Mouse (Mus musculus) neural tube, embryonic 13.5 days (tissue): Measurements from ENCODE around the gene Actl11. TPM values are rescaled to one million over a fixed set of nuclear protein-coding genes. Genes with fewer than 3 reads are reported as not detected.

Experiments used
- ATAC-seq: fragments of 200-750 bp; cut with Nextera tagmentation; 2 replicates; pipeline ENCODE4 v1.8.0; 2017; ENCODE audit warnings: low read depth, mild to moderate bottlenecking, moderate TSS enrichment, moderate library complexity
- H3K27ac ChIP-seq: fragments of 300-500 bp; sonication (generic); replicated peaks from 2 replicates; pipeline ENCODE4 v1.5.1; 2015; ENCODE audit warnings: moderate library complexity, mild to moderate bottlenecking, inconsistent platforms
- H3K27me3 ChIP-seq: fragments of 300-500 bp; sonication (generic); 2 replicates; pipeline ENCODE4 v1.6.1; 2015; ENCODE audit warnings: mild to moderate bottlenecking, inconsistent platforms
- H3K36me3 ChIP-seq: fragments of 300-500 bp; sonication (generic); 2 replicates; pipeline ENCODE4 v1.6.1; 2015; ENCODE audit warnings: mild to moderate bottlenecking, inconsistent platforms
- H3K4me1 ChIP-seq: fragments of 300-500 bp; sonication (generic); replicated peaks from 2 replicates; pipeline ENCODE4 v1.6.1; 2015; ENCODE audit warnings: inconsistent platforms
- H3K4me2 ChIP-seq: fragments of 300-500 bp; sonication (generic); 2 replicates; pipeline ENCODE4 v1.6.1; 2015; ENCODE audit warnings: inconsistent platforms, mild to moderate bottlenecking, moderate library complexity
- H3K4me3 ChIP-seq: fragments of 300-500 bp; sonication (generic); 2 replicates; pipeline ENCODE4 v1.5.1; 2015; ENCODE audit warnings: mild to moderate bottlenecking, inconsistent platforms
- H3K9ac ChIP-seq: fragments of 300-500 bp; sonication (generic); 2 replicates; pipeline ENCODE4 v1.6.1; 2015; ENCODE audit warnings: moderate library complexity, mild to moderate bottlenecking, inconsistent platforms
- H3K9me3 ChIP-seq: fragments of 300-500 bp; sonication (generic); 2 replicates; pipeline ENCODE4 v1.6.1; 2016; ENCODE audit warnings: inconsistent platforms
- WGBS: fragments of 180-500 bp; shearing (Covaris S2); methylation state at CpG from one replicate; pipeline ENCODE4 v1.1.7; 2015; 5-methylcytosine and 5-hydroxymethylcytosine counted together
- polyA plus RNA-seq: library from polyadenylated mRNA; unstranded; fragments of >200 nt; fragmentation: Nextera tagmentation; extraction: Ambion mirVana; gene quantifications from 2 replicates; pipeline ENCODE4 v1.2.1, GENCODE M21; 2015

The Actl11 gene
- not detected in 2 replicates for polyA plus RNA-seq

DNA sequence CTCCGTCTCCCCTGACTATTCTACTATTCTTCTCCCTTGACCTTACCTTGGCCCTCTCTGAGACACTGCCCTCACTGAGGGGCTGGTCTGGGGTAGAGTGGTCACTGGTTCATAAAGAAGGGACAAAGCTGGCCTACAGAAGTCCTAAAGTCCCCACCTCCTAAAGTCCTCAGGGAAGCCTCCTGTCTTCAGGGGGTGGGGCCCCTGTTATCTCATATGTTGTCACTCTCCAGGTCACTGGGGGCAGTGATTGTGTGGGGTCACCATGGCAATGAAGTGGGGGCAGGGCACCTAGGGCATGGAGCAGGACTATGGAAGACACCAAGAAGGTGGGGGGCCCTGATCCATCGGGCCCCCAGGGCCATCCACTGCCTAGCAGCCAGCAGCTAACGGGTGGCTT, at the start of gene Actl11:
Gene Actl11, plus strand, starts transcription at position 301 of the 400 bp plus-strand sequence.
- no peaks in the 10 kb centered on the region for H3K9me3 ChIP-seq
- no peaks in the 10 kb centered on the region for H3K36me3 ChIP-seq
- WGBS = 77% methylated on average over 3 of the region's 3 CpGs
- H3K27ac ChIP-seq = no peak within 1 kb of the TSS
- no peak within 1 kb of the TSS for H3K4me2 ChIP-seq
- H3K4me1 ChIP-seq = peaks cover 30% of the 10 kb centered on the region
- H3K27me3 ChIP-seq = no peaks in the 10 kb centered on the region
- no peak within 1 kb of the TSS for H3K4me3 ChIP-seq
- H3K9ac ChIP-seq = no peak within 1 kb of the TSS
- ATAC-seq = no peak

- no peak for ATAC-seq
- Histone ChIP-seq H3K27me3 (peaks cover 10% of the 10 kb centered on the region), H3K4me2 (no peak overlapping the region), H3K36me3 (no peaks in the 10 kb centered on the region), H3K27ac (no peak overlapping the region), H3K4me3 (no peak overlapping the region), H3K4me1 (no peaks in the 10 kb centered on the region), H3K9ac (no peak overlapping the region), H3K9me3 (no peaks in the 10 kb centered on the region)
- WGBS = 67% methylated on average over 4 of the region's 4 CpGs
Measured at GRCm38 (mm10) chr9:107880411-107880810, 47.9 kb upstream of the Actl11 start.

- Histone ChIP-seq H3K27ac (peak within 1 kb of the TSS; percentile 77), H3K27me3 (peaks cover 22% of the 10 kb centered on the region), H3K4me2 (peak within 1 kb of the TSS; percentile 81), H3K9ac (peak within 1 kb of the TSS; percentile 82), H3K36me3 (no peaks in the 10 kb centered on the region), H3K9me3 (no peaks in the 10 kb centered on the region), H3K4me1 (peaks cover 19% of the 10 kb centered on the region), H3K4me3 (peak within 1 kb of the TSS; percentile 73)
- WGBS = under 1% methylated on average over 28 of the region's 28 CpGs
- peak; percentile 97 for ATAC-seq
Measured at GRCm38 (mm10) chr9:107887804-107888266, 40.4 kb upstream of the Actl11 start, which contains the start of gene Mon1a. Gene Mon1a (plus strand): TSS chr9:107888151.

GRCm38 (mm10) chr9:107888267-107888850, 39.9 kb upstream of the Actl11 start:
- no peaks in the 10 kb centered on the region for H3K36me3 ChIP-seq
- peak overlapping the region; percentile 73 for H3K4me3 ChIP-seq
- peak overlapping the region; percentile 82 for H3K9ac ChIP-seq
- peaks cover 22% of the 10 kb centered on the region for H3K27me3 ChIP-seq
- ATAC-seq = peak; percentile 76
- no peaks in the 10 kb centered on the region for H3K9me3 ChIP-seq
- H3K4me1 ChIP-seq = peaks cover 19% of the 10 kb centered on the region
- under 1% methylated on average over 18 of the region's 18 CpGs for WGBS
- peak overlapping the region; percentile 77 for H3K27ac ChIP-seq
- H3K4me2 ChIP-seq = peak overlapping the region; percentile 81

- H3K4me3 ChIP-seq = no peak overlapping the region
- 91% methylated on average over 6 of the region's 6 CpGs for WGBS
- no peak overlapping the region for H3K9ac ChIP-seq
- peaks cover 19% of the 10 kb centered on the region for H3K4me1 ChIP-seq
- peaks cover 12% of the 10 kb centered on the region for H3K27me3 ChIP-seq
- ATAC-seq = no peak
- H3K36me3 ChIP-seq = no peaks in the 10 kb centered on the region
- H3K9me3 ChIP-seq = no peaks in the 10 kb centered on the region
- H3K4me2 ChIP-seq = no peak overlapping the region
- no peak overlapping the region for H3K27ac ChIP-seq
Measured at GRCm38 (mm10) chr9:107890260-107890659, 38.0 kb upstream of the Actl11 start.

GRCm38 (mm10) chr9:107891023-107891422, 37.2 kb upstream of the Actl11 start:
- no peaks in the 10 kb centered on the region for H3K9me3 ChIP-seq
- peaks cover 19% of the 10 kb centered on the region for H3K4me1 ChIP-seq
- H3K27me3 ChIP-seq = peaks cover 11% of the 10 kb centered on the region
- no peak overlapping the region for H3K4me2 ChIP-seq
- no peak overlapping the region for H3K4me3 ChIP-seq
- H3K36me3 ChIP-seq = 0 out of 2 replicates have a peak, but pooled peaks cover 3% of the 10 kb centered on the region
- no peak for ATAC-seq
- no peak overlapping the region for H3K27ac ChIP-seq
- WGBS = 93% methylated on average over 1 of the region's 1 CpGs
- H3K9ac ChIP-seq = no peak overlapping the region

DNA sequence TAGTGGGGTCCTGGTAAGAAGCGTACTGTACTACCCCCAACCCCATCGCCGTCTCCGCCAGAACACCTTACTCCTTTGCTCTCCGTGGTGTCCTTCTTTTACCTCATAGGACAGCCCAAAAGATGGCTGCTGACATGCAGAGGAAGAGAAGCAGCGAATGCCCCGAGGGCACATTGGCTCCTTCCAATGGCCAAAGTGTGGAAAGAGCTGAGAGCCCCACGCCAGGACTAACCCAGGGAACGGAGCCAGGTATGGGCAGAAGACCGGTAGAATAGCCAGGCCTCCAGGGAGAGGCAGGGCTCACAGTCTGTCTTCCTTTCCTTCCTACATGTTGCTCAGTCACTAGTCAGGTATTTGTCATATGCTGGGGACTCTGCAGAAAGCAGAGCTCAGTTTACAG, 29.7 kb upstream of the Actl11 start:
- ATAC-seq = no peak
- Histone ChIP-seq H3K27me3 (peaks cover 20% of the 10 kb centered on the region), H3K9me3 (no peaks in the 10 kb centered on the region), H3K9ac (no peak overlapping the region), H3K27ac (no peak overlapping the region), H3K4me3 (no peak overlapping the region), H3K36me3 (peaks cover 51% of the 10 kb centered on the region), H3K4me2 (no peak overlapping the region), H3K4me1 (peaks cover 15% of the 10 kb centered on the region)
- 86% methylated on average over 10 of the region's 10 CpGs for WGBS

- Histone ChIP-seq H3K27me3 (peaks cover 20% of the 10 kb centered on the region), H3K9me3 (no peaks in the 10 kb centered on the region), H3K4me2 (no peak overlapping the region), H3K27ac (no peak overlapping the region), H3K4me1 (peaks cover 15% of the 10 kb centered on the region), H3K4me3 (no peak overlapping the region), H3K36me3 (peaks cover 51% of the 10 kb centered on the region), H3K9ac (no peak overlapping the region)
- WGBS = 77% methylated on average over 12 of the region's 12 CpGs
- ATAC-seq = no peak
Measured at GRCm38 (mm10) chr9:107899855-107900254, 28.4 kb upstream of the Actl11 start.

GRCm38 (mm10) chr9:107900840-107901626, 27.2 kb upstream of the Actl11 start:
- Histone ChIP-seq H3K27me3 (peaks cover 20% of the 10 kb centered on the region), H3K4me1 (peaks cover 19% of the 10 kb centered on the region), H3K36me3 (peaks cover 47% of the 10 kb centered on the region), H3K4me2 (peak overlapping the region; percentile 58), H3K9me3 (no peaks in the 10 kb centered on the region), H3K27ac (0 out of 2 replicates have a peak overlapping the region, but pooled peaks have one; percentile 57), H3K9ac (peak overlapping the region; percentile 56), H3K4me3 (peak overlapping the region; percentile 31)
- 4% methylated on average over 44 of the region's 44 CpGs for WGBS
- peak; percentile 58; the same call in 1 of the 2 replicates for ATAC-seq

GRCm38 (mm10) chr9:107901627-107901914, 26.7 kb upstream of the Actl11 start:
- Histone ChIP-seq H3K9me3 (no peaks in the 10 kb centered on the region), H3K27ac (no peak overlapping the region), H3K4me2 (peak overlapping the region; percentile 58), H3K27me3 (peaks cover 20% of the 10 kb centered on the region), H3K36me3 (peaks cover 46% of the 10 kb centered on the region), H3K9ac (peak overlapping the region; percentile 56; the same call in 1 of the 2 replicates), H3K4me1 (peaks cover 25% of the 10 kb centered on the region), H3K4me3 (peak overlapping the region; percentile 31)
- 12% methylated on average over 17 of the region's 17 CpGs for WGBS
- no peak; the same call in 1 of the 2 replicates for ATAC-seq

DNA sequence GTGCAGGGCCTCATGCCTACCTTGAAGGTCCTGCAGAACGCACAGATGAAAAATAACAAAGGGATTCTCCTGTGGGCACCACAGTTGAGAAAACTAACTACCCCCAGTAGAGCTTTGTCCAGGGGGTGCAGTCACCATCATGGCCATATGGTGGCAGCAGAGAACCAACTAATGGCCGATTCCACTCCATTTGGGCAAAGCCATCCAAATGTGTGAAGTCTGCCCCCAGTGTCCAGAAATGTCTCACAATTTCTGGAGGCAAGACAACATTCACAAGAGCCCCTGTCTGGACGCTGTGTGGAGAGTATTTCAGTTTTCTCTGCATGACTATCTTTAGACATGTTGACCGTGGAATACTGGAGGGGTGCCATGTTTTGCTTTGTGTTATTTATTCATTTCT, 23.5 kb upstream of the Actl11 start:
- peaks cover 46% of the 10 kb centered on the region for H3K4me1 ChIP-seq
- 8% methylated on average over 4 of the region's 4 CpGs for WGBS
- H3K27me3 ChIP-seq = peaks cover 27% of the 10 kb centered on the region
- H3K9me3 ChIP-seq = no peaks in the 10 kb centered on the region
- H3K4me2 ChIP-seq = no peak overlapping the region
- H3K9ac ChIP-seq = no peak overlapping the region
- ATAC-seq = peak; percentile 6; the same call in 1 of the 2 replicates
- no peak overlapping the region for H3K4me3 ChIP-seq
- H3K27ac ChIP-seq = no peak overlapping the region
- peaks cover 21% of the 10 kb centered on the region for H3K36me3 ChIP-seq

DNA sequence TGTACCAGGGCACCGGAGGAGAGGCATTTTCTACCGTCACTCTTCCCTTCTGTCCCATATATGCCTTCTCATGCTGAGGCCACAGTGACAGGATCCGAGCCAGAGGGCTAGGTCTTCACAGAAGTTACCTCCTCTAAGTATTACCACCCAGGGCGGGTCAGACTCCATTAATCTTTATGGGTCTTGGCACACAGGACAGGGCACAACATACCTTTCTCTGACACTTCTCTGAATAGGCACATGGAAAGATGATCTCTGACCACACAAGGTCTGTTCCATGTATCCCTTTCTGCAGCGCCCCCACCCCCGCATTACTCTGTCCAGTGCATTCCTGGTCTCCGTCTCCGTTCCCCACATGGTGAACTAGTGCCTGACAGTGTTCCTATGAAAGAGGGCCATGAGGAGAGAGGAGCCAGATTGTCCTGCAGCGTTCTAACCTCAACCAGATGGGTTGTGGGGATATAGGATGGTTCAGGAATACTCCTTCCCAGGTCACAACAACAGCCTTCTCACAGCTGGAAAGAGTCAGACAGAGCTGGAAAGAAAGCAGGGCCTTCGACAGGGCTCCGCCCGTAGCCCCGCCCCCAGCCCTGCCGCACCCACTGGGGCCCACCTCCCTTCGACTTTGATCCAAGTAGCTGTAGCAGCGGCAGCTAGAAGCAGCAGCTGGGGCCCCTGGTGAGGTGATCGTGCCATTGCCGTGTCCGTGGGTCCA, 21.9 kb upstream of the Actl11 start, which contains the start of gene Mst1r:
Gene Mst1r, plus strand, starts transcription at position 622 of the 715 bp plus-strand sequence.
- H3K27ac ChIP-seq = peak within 1 kb of the TSS; percentile 28; the same call in 1 of the 2 replicates
- WGBS = 21% methylated on average over 19 of the region's 19 CpGs
- H3K4me2 ChIP-seq = peak within 1 kb of the TSS; percentile 58
- peaks cover 15% of the 10 kb centered on the region for H3K36me3 ChIP-seq
- H3K9ac ChIP-seq = peak within 1 kb of the TSS; percentile 60
- peaks cover 13% of the 10 kb centered on the region for H3K27me3 ChIP-seq
- peak within 1 kb of the TSS; percentile 32 for H3K4me3 ChIP-seq
- H3K9me3 ChIP-seq = no peaks in the 10 kb centered on the region
- ATAC-seq = peak; percentile 60; the same call in 1 of the 2 replicates
- H3K4me1 ChIP-seq = peaks cover 35% of the 10 kb centered on the region
